Mouse (Mus musculus): ENCODE measurements around the gene Pknox2. TPM values are rescaled to one million over a fixed set of nuclear protein-coding genes. Genes with fewer than 3 reads are reported as not detected.

The Pknox2 gene
- polyA plus RNA-seq, 1 experiment from 2014 or later: 5.4 TPM

DNA sequence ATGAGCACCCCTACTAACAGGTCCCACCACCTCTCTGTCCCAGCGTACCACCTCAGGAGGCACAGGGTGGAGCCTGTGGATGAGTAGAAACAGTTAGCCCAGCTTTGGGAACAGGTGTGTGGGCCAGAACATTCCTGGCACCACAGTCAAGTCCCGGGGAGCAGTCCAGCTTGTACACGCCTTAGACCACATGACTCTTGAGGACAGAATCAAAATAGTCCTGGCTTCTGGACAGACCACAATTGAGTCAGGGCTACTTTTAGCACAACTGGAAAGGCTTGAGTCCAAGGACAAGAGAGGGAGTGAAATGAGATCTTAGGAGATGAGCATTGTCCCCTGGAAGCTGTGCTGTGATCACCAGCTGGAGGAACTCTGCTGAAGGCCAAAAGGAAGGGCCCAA, 248.6 kb downstream of the Pknox2 start:
- Histone ChIP-seq H3K36me3 (ENCODE audit: control insufficient read depth, insufficient read depth, low read length) (no peaks in the 10 kb centered on the region), H3K4me1 (ENCODE audit: control insufficient read depth, insufficient read depth, low read length) (no peaks in the 10 kb centered on the region), H3K27me3 (ENCODE audit: control insufficient read depth, insufficient read depth, low read length) (no peaks in the 10 kb centered on the region), H3K9me3 (ENCODE audit: control insufficient read depth, low read length) (no peaks in the 10 kb centered on the region), H3K4me3 (ENCODE audit: low read length) (no peak overlapping the region), H3K27ac (ENCODE audit: low read depth, low read length) (no peak overlapping the region), H3K9ac (ENCODE audit: low read depth, low read length) (no peak overlapping the region), H3K4me2 (replicated peaks; ENCODE audit: low read depth, low read length) (no peak overlapping the region)
- ATAC-seq (ENCODE audit: low FRiP score, low TSS enrichment): no peak
- 95% methylated on average over 3 of the region's 3 CpGs for WGBS

DNA sequence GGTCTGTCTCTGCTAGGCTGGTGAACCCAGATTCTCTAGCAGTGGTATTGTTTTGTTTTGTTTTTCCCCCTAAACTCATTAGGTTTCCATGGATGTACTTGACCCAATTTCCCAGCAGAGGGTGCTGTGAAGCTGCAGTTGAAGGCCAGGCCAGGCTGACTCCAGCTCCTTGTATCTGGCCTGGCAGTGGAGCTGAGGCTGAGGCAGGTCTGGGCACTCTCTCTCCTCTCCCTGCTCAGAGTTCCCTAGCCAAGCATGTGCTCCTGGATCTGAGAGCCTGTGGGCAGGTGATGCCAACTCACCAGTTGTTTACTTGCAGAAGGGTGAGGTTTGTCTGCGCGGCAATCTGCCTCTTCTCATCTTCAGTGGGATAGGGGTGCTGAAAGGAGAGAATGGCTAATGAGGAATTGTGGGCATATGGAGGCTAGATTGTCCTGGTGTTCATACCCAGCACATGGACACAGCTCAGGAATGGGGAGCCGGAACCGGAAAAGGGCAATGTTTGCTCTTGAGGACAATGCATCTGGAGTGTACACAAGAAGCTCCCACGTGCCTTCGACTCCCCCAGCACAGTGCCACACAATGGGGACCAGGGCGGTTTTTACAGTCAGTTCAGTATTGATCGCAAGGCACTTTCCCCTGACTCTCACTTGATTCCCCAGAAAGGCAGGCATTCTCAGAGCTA, 252.1 kb downstream of the Pknox2 start:
- Histone ChIP-seq H3K4me3 (ENCODE audit: low read length) (no peak overlapping the region), H3K27me3 (ENCODE audit: control insufficient read depth, insufficient read depth, low read length) (no peaks in the 10 kb centered on the region), H3K9ac (ENCODE audit: low read depth, low read length) (no peak overlapping the region), H3K36me3 (ENCODE audit: control insufficient read depth, insufficient read depth, low read length) (no peaks in the 10 kb centered on the region), H3K4me2 (replicated peaks; ENCODE audit: low read depth, low read length) (no peak overlapping the region), H3K4me1 (ENCODE audit: control insufficient read depth, insufficient read depth, low read length) (no peaks in the 10 kb centered on the region), H3K27ac (ENCODE audit: low read depth, low read length) (no peak overlapping the region), H3K9me3 (ENCODE audit: control insufficient read depth, low read length) (no peaks in the 10 kb centered on the region)
- 88% methylated on average over 8 of the region's 8 CpGs for WGBS
- peak; percentile 61; the same call in 1 of the 2 replicates for ATAC-seq (ENCODE audit: low FRiP score, low TSS enrichment)

DNA sequence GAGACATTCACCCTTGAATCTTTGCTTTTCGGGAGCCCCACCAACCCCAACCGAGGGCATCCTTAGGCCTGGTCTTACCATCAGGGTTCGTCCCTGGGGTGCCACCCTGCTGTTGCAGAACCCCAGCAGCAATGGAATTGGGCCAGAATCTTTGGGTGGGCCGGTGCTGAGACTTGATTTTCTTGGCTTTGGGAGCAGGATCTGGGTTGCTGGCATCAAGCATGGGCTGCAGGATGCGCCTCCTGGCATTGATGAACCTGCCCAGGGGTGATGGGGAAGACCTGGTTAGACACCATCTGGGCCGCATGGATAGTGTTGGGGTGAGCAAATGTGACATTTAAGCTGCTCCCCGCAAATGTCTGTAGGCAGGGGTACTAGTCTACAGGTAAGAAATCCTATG, 253.0 kb downstream of the Pknox2 start:
- Histone ChIP-seq H3K36me3 (ENCODE audit: control insufficient read depth, insufficient read depth, low read length) (no peaks in the 10 kb centered on the region), H3K4me3 (ENCODE audit: low read length) (no peak overlapping the region), H3K9ac (ENCODE audit: low read depth, low read length) (no peak overlapping the region), H3K4me2 (replicated peaks; ENCODE audit: low read depth, low read length) (no peak overlapping the region), H3K4me1 (ENCODE audit: control insufficient read depth, insufficient read depth, low read length) (no peaks in the 10 kb centered on the region), H3K27me3 (ENCODE audit: control insufficient read depth, insufficient read depth, low read length) (no peaks in the 10 kb centered on the region), H3K9me3 (ENCODE audit: control insufficient read depth, low read length) (no peaks in the 10 kb centered on the region), H3K27ac (ENCODE audit: low read depth, low read length) (no peak overlapping the region)
- ATAC-seq (ENCODE audit: low FRiP score, low TSS enrichment): no peak
- WGBS: 91% methylated on average over 7 of the region's 7 CpGs

DNA sequence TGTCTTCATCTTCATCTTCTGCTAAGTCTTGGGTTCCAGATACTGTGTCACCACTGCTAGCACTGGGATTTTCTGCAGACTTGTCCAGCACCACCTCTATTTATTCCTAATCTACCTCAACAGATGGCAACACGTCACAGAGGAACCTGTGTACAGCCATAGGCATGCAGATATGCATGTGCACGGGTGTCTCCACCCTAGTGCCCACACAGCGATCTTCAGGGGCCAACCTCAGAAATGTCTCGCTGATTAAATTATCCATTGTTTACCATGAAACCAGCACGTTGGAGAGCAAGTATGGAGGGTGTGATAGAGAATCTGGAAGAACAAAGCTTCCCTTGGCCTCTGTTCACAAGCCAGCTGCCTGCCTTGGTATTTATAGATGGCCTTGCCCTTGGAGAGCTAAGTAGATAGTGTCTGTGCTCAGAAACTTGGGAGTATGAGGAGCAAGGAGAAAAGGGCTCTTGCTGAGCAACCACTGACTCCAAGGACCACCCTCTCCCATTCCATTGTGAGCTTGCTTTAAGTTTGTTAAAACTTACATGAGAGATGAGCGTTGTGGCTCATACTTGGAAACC, 253.7 kb downstream of the Pknox2 start:
- Histone ChIP-seq H3K9ac (ENCODE audit: low read depth, low read length) (no peak overlapping the region), H3K4me1 (ENCODE audit: control insufficient read depth, insufficient read depth, low read length) (no peaks in the 10 kb centered on the region), H3K4me3 (ENCODE audit: low read length) (no peak overlapping the region), H3K36me3 (ENCODE audit: control insufficient read depth, insufficient read depth, low read length) (no peaks in the 10 kb centered on the region), H3K27ac (ENCODE audit: low read depth, low read length) (no peak overlapping the region), H3K4me2 (replicated peaks; ENCODE audit: low read depth, low read length) (no peak overlapping the region), H3K9me3 (ENCODE audit: control insufficient read depth, low read length) (no peaks in the 10 kb centered on the region), H3K27me3 (ENCODE audit: control insufficient read depth, insufficient read depth, low read length) (no peaks in the 10 kb centered on the region)
- 87% methylated on average over 6 of the region's 6 CpGs for WGBS
- ATAC-seq (ENCODE audit: low FRiP score, low TSS enrichment): no peak

DNA sequence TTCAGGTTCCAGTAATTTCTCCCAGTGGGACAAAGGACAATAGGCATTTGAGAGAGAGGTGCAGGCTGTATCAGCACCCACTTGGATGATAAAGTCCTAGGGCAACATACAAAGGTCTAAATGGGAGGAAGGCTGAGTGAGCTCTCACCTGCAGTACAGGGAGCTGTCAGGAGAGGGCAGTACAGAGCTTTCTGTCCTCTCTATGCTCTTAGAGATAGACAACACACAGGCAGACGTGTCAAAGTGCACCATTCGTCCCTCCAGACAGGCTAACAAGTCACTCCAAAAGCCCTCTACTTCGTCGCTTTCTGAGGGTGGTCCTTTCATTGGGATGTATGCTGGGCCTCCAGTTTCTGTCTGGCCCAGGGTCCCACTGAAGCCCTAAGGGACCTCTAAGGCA, 256.7 kb downstream of the Pknox2 start:
- H3K27me3 ChIP-seq (ENCODE audit: control insufficient read depth, insufficient read depth, low read length): no peaks in the 10 kb centered on the region
- no peak overlapping the region for H3K4me3 ChIP-seq (ENCODE audit: low read length)
- H3K9me3 ChIP-seq (ENCODE audit: control insufficient read depth, low read length): no peaks in the 10 kb centered on the region
- no peak overlapping the region for H3K9ac ChIP-seq (ENCODE audit: low read depth, low read length)
- H3K27ac ChIP-seq (ENCODE audit: low read depth, low read length): no peak overlapping the region
- no peaks in the 10 kb centered on the region for H3K36me3 ChIP-seq (ENCODE audit: control insufficient read depth, insufficient read depth, low read length)
- H3K4me2 ChIP-seq (replicated peaks; ENCODE audit: low read depth, low read length): no peak overlapping the region
- H3K4me1 ChIP-seq (ENCODE audit: control insufficient read depth, insufficient read depth, low read length): no peaks in the 10 kb centered on the region
- ATAC-seq (ENCODE audit: low FRiP score, low TSS enrichment): no peak
- WGBS: 28% methylated on average over 4 of the region's 4 CpGs

DNA sequence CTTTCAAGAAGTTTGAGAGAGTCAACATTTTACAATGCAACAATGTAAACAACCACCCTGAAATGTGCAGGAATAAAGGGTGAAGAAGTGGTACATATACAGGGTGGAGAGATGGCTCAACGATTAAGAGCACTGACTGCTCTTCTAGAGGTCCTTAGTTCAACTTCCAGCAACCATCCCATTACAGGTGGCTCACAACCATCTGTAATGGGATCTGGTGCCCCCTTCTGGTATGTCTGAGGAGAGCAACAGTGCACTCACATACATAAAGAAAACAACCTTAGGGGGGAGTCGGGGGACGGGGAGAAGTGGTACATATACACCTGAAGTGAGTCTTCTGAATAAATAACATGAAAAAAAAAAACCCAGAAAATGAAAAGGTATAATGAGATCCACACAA, 262.0 kb downstream of the Pknox2 start:
- Histone ChIP-seq H3K4me1 (ENCODE audit: control insufficient read depth, insufficient read depth, low read length) (no peaks in the 10 kb centered on the region), H3K9me3 (ENCODE audit: control insufficient read depth, low read length) (no peaks in the 10 kb centered on the region), H3K4me2 (replicated peaks; ENCODE audit: low read depth, low read length) (no peak overlapping the region), H3K27me3 (ENCODE audit: control insufficient read depth, insufficient read depth, low read length) (no peaks in the 10 kb centered on the region), H3K9ac (ENCODE audit: low read depth, low read length) (no peak overlapping the region), H3K36me3 (ENCODE audit: control insufficient read depth, insufficient read depth, low read length) (no peaks in the 10 kb centered on the region), H3K4me3 (ENCODE audit: low read length) (no peak overlapping the region), H3K27ac (ENCODE audit: low read depth, low read length) (no peak overlapping the region)
- 67% methylated on average over 3 of the region's 3 CpGs for WGBS
- ATAC-seq (ENCODE audit: low FRiP score, low TSS enrichment): no peak

DNA sequence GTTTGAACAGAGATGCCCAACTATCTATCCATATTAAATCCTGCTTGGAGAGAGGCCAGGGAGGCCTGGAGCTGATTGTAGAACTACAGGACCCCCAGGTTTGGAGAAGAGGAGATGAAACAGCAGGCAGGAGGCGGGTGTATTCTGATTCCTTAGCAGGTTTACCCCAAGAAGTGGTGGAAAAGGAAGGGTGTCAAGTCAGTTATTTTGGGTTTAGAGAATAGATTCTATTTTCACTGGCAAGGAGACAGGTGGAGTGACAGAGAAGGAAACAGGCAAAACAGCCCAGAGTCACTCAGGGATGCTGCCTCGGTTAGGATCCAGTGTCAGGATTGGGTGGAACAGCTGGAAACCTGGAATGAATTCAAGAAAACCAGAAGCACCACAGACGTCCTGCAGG, 263.6 kb downstream of the Pknox2 start:
- Histone ChIP-seq H3K4me3 (ENCODE audit: low read length) (no peak overlapping the region), H3K9ac (ENCODE audit: low read depth, low read length) (no peak overlapping the region), H3K27me3 (ENCODE audit: control insufficient read depth, insufficient read depth, low read length) (no peaks in the 10 kb centered on the region), H3K27ac (ENCODE audit: low read depth, low read length) (no peak overlapping the region), H3K4me1 (ENCODE audit: control insufficient read depth, insufficient read depth, low read length) (no peaks in the 10 kb centered on the region), H3K4me2 (replicated peaks; ENCODE audit: low read depth, low read length) (no peak overlapping the region), H3K36me3 (ENCODE audit: control insufficient read depth, insufficient read depth, low read length) (no peaks in the 10 kb centered on the region), H3K9me3 (ENCODE audit: control insufficient read depth, low read length) (no peaks in the 10 kb centered on the region)
- WGBS: 60% methylated on average over 3 of the region's 3 CpGs
- no peak for ATAC-seq (ENCODE audit: low FRiP score, low TSS enrichment)

DNA sequence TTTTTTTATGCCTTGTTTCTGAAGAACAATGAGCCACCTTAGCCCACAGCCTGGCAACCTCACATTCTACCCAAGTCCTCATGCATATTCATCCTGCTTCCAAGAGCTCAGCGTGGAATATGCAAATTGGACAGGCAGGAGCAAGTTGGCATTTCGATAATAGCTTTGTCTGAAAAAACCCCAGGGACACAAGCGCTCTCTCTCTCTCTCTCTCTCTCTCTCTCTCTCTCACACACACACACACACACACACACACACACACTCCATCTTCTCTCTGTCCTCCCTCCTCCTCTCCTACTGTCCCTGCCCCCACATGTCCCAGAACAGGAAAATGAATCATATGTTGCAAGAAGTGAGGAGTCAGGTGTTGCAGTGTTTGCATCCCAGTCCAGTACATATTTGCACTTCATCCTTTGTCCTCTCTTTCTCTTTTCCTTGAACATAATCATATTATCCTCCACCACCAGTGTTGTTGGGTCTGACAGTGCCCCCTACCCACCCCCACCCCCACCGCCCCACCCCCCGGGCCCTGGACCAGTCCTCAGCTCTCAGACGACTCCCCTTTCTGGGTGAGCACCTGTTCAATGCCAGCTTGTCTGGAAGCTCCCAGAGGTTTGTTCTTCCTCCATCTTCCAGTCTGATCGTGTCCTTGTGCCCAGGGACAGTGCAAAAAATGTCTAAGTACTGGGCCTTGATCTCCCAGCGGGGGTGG, 265.0 kb downstream of the Pknox2 start:
- H3K9ac ChIP-seq (ENCODE audit: low read depth, low read length): no peak overlapping the region
- WGBS: 55% methylated on average over 8 of the region's 8 CpGs
- no peak for ATAC-seq (ENCODE audit: low FRiP score, low TSS enrichment)

DNA sequence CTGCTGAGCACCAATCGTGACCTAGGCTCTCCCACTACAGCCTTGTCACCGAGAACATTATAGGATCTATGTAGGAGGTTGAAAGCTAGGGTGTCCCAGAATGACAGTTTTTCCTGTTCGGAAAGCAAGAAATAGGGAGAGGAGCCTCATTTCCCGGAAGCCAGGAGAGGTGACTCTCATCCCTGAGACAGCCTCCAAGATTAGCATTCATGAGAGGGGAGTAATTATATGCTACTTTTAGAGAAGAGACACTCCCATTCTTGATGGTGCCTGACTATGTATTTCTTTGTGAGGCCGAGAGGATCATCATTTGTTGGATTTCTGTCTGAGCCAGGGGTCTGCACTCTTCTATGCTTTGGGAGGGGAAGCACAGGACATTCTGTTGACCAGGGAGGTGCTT, 265.6 kb downstream of the Pknox2 start:
- Histone ChIP-seq H3K4me1 (ENCODE audit: control insufficient read depth, insufficient read depth, low read length) (no peaks in the 10 kb centered on the region), H3K27ac (ENCODE audit: low read depth, low read length) (no peak overlapping the region), H3K9ac (ENCODE audit: low read depth, low read length) (no peak overlapping the region), H3K36me3 (ENCODE audit: control insufficient read depth, insufficient read depth, low read length) (no peaks in the 10 kb centered on the region), H3K4me2 (replicated peaks; ENCODE audit: low read depth, low read length) (no peak overlapping the region), H3K9me3 (ENCODE audit: control insufficient read depth, low read length) (no peaks in the 10 kb centered on the region), H3K27me3 (ENCODE audit: control insufficient read depth, insufficient read depth, low read length) (no peaks in the 10 kb centered on the region), H3K4me3 (ENCODE audit: low read length) (no peak overlapping the region)
- ATAC-seq (ENCODE audit: low FRiP score, low TSS enrichment): no peak
- WGBS: 75% methylated on average over 5 of the region's 5 CpGs

More for the DNA sequence above, 265.0 kb downstream of the Pknox2 start:
- H3K4me3 ChIP-seq (ENCODE audit: low read length): no peak overlapping the region
- H3K9me3 ChIP-seq (ENCODE audit: control insufficient read depth, low read length): no peaks in the 10 kb centered on the region
- H3K4me2 ChIP-seq (replicated peaks; ENCODE audit: low read depth, low read length): no peak overlapping the region
- no peak overlapping the region for H3K27ac ChIP-seq (ENCODE audit: low read depth, low read length)
- no peaks in the 10 kb centered on the region for H3K36me3 ChIP-seq (ENCODE audit: control insufficient read depth, insufficient read depth, low read length)
- no peaks in the 10 kb centered on the region for H3K27me3 ChIP-seq (ENCODE audit: control insufficient read depth, insufficient read depth, low read length)
- H3K4me1 ChIP-seq (ENCODE audit: control insufficient read depth, insufficient read depth, low read length): no peaks in the 10 kb centered on the region

Measured in kidney, embryonic 14.5 days (tissue).